Mouse (Mus musculus): ENCODE measurements around the gene Kdm6b. TPM values are rescaled to one million over a fixed set of nuclear protein-coding genes. Genes with fewer than 3 reads are reported as not detected.

Gene Kdm6b
- polyA plus RNA-seq, 1 experiment: 23.3 TPM

DNA sequence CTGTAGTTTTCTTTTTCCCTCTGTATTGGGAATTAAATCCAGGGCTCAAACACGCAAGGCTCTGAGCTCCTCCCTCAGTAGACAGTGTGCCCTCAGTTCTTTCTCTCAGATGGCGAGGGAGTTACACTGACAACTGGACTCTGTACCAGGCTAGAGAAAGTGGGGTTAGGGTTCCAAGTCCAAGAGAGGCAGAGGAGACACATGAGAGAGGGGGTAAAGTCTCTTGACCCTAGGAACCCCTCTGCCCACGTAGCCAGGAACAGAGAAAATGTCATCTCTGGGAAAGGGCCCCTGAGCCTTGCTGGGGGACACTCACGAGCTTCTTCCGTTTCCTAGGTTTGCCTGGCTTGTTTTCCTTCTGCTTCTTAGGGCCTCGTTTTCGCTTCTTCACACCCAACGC lies 49.1 kb downstream of the Kdm6b start:
- no peak overlapping the region for H3K27ac ChIP-seq (ENCODE audit: insufficient read depth, low read length)
- H3K27me3 ChIP-seq (ENCODE audit: control insufficient read depth, insufficient read depth, low read length, poor library complexity, severe bottlenecking): peaks cover 14% of the 10 kb centered on the region
- TF ChIP-seq POLR2A (IDR thresholded peaks at IDR 0.05; ENCODE audit: insufficient read depth, low read length) (no peak), CTCF (IDR thresholded peaks at IDR 0.05; ENCODE audit: low read depth, low read length) (no peak), EP300 (IDR thresholded peaks at IDR 0.05; ENCODE audit: insufficient read depth, low read depth, low read length) (no peak)
- no peak overlapping the region for H3K4me3 ChIP-seq (ENCODE audit: low read depth, low read length)
- no peak overlapping the region for H3K9ac ChIP-seq (ENCODE audit: low read depth, poor library complexity, severe bottlenecking)
- no peaks in the 10 kb centered on the region for H3K36me3 ChIP-seq (ENCODE audit: control insufficient read depth, insufficient read depth, low read length, poor library complexity, severe bottlenecking)
- no peaks in the 10 kb centered on the region for H3K9me3 ChIP-seq (replicated peaks; ENCODE audit: control insufficient read depth, insufficient read depth, low read length, poor library complexity, severe bottlenecking)
- H3K4me1 ChIP-seq (ENCODE audit: control insufficient read depth, insufficient read depth, low read length): peaks cover 4% of the 10 kb centered on the region

DNA sequence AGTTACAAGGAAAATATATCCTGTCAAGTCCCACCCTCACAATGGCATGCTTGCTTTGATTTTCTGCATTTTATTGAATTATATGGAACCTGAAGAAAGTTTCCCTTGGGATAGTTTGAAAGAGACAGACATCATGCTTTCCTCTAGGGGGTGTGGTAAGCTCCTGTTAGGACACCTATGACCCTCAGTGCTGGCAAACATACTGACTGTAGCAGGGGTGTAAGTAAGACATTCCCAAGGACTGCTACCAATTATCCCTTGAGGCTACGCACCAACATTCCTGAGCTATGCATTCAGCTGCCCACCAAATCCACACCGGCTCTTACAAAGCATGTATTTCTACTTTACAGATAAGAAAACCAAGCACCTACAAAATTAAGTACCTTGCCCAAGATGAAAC lies 51.0 kb downstream of the Kdm6b start:
- H3K9ac ChIP-seq (ENCODE audit: low read depth, poor library complexity, severe bottlenecking): no peak overlapping the region
- H3K36me3 ChIP-seq (ENCODE audit: control insufficient read depth, insufficient read depth, low read length, poor library complexity, severe bottlenecking): no peaks in the 10 kb centered on the region
- no peak for TF ChIP-seq POLR2A (IDR thresholded peaks at IDR 0.05; ENCODE audit: insufficient read depth, low read length)
- H3K4me1 ChIP-seq (ENCODE audit: control insufficient read depth, insufficient read depth, low read length): peaks cover 4% of the 10 kb centered on the region
- H3K27ac ChIP-seq (ENCODE audit: insufficient read depth, low read length): no peak overlapping the region
- no peaks in the 10 kb centered on the region for H3K9me3 ChIP-seq (replicated peaks; ENCODE audit: control insufficient read depth, insufficient read depth, low read length, poor library complexity, severe bottlenecking)
- H3K4me3 ChIP-seq (ENCODE audit: low read depth, low read length): no peak overlapping the region
- peaks cover 2% of the 10 kb centered on the region; the same call in 1 of the 2 replicates for H3K27me3 ChIP-seq (ENCODE audit: control insufficient read depth, insufficient read depth, low read length, poor library complexity, severe bottlenecking)

DNA sequence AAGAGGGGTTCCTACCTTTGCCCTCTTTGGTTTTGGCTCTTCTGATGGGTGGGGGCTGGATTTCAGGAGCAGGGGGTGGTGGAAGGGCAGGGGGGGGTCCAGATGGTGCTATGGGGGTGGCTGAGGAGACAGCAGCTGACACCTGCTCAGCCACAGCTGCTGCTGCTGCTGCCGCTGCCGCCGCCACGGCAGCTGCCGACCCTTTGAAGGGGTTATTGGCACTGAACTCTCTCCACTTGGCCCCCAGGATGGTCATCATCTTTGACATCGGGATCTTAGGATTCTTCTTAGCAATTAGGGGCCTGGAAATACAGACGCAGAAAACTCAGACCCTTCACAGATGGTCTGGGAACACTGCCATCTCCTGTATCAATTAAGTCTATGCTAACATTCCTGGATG lies 51.5 kb downstream of the Kdm6b start:
- H3K4me1 ChIP-seq (ENCODE audit: control insufficient read depth, insufficient read depth, low read length): peaks cover 4% of the 10 kb centered on the region
- no peaks in the 10 kb centered on the region for H3K36me3 ChIP-seq (ENCODE audit: control insufficient read depth, insufficient read depth, low read length, poor library complexity, severe bottlenecking)
- H3K27me3 ChIP-seq (ENCODE audit: control insufficient read depth, insufficient read depth, low read length, poor library complexity, severe bottlenecking): no peaks in the 10 kb centered on the region
- no peak overlapping the region for H3K27ac ChIP-seq (ENCODE audit: insufficient read depth, low read length)
- H3K9ac ChIP-seq (ENCODE audit: low read depth, poor library complexity, severe bottlenecking): no peak overlapping the region
- no peak for TF ChIP-seq POLR2A (IDR thresholded peaks at IDR 0.05; ENCODE audit: insufficient read depth, low read length)
- TF ChIP-seq EP300 (IDR thresholded peaks at IDR 0.05; ENCODE audit: insufficient read depth, low read depth, low read length): no peak
- TF ChIP-seq CTCF (IDR thresholded peaks at IDR 0.05; ENCODE audit: low read depth, low read length): no peak
- no peaks in the 10 kb centered on the region for H3K9me3 ChIP-seq (replicated peaks; ENCODE audit: control insufficient read depth, insufficient read depth, low read length, poor library complexity, severe bottlenecking)
- no peak overlapping the region for H3K4me3 ChIP-seq (ENCODE audit: low read depth, low read length)

DNA sequence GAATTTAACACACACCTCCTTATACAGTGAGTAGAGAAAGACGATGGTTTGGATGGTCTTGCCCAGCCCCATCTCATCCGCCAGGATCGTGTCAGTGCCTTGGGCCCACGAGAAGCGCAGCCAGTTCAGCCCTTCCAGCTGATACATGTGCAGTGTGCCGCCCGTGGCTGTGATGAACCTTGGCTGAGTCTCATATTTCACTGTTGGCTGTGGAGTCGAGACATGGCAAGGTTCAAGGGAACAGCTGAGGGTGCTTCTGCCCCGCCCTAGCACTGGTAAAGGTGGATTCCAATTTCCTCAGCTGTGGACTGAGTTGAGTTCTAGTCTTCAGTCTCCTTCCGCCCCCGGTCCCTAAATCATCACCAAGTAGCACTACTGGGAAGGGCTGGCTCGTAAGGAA lies 55.8 kb downstream of the Kdm6b start:
- Histone ChIP-seq H3K27me3 (ENCODE audit: control insufficient read depth, insufficient read depth, low read length, poor library complexity, severe bottlenecking) (no peaks in the 10 kb centered on the region), H3K9me3 (replicated peaks; ENCODE audit: control insufficient read depth, insufficient read depth, low read length, poor library complexity, severe bottlenecking) (no peaks in the 10 kb centered on the region), H3K9ac (ENCODE audit: low read depth, poor library complexity, severe bottlenecking) (no peak overlapping the region), H3K27ac (ENCODE audit: insufficient read depth, low read length) (no peak overlapping the region), H3K36me3 (ENCODE audit: control insufficient read depth, insufficient read depth, low read length, poor library complexity, severe bottlenecking) (no peaks in the 10 kb centered on the region), H3K4me1 (ENCODE audit: control insufficient read depth, insufficient read depth, low read length) (no peaks in the 10 kb centered on the region), H3K4me3 (ENCODE audit: low read depth, low read length) (no peak overlapping the region)
- TF ChIP-seq EP300 (IDR thresholded peaks at IDR 0.05; ENCODE audit: insufficient read depth, low read depth, low read length) (no peak), POLR2A (IDR thresholded peaks at IDR 0.05; ENCODE audit: insufficient read depth, low read length) (no peak), CTCF (IDR thresholded peaks at IDR 0.05; ENCODE audit: low read depth, low read length) (no peak)

DNA sequence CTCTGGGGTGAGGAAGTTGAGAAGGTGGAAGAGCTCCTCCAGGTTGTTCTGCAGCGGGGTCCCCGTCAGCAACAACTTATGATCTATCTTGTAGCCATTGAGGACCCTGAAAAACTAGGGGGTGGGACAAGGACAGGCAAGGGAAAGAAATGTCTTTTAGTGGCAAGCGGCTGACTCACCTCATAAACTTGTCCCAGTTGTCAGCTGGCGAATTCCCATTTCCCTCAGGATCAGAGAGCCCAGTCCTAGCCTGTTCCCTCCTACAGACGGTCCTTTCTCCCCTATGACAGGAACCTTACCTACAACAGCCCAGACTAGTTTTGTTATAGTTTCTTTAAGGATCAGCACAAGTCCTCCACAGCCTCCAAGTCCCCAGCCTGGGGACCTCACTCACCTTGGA lies 56.9 kb downstream of the Kdm6b start:
- Histone ChIP-seq H3K27ac (ENCODE audit: insufficient read depth, low read length) (no peak overlapping the region), H3K9ac (ENCODE audit: low read depth, poor library complexity, severe bottlenecking) (no peak overlapping the region), H3K4me3 (ENCODE audit: low read depth, low read length) (no peak overlapping the region), H3K36me3 (ENCODE audit: control insufficient read depth, insufficient read depth, low read length, poor library complexity, severe bottlenecking) (no peaks in the 10 kb centered on the region), H3K9me3 (replicated peaks; ENCODE audit: control insufficient read depth, insufficient read depth, low read length, poor library complexity, severe bottlenecking) (no peaks in the 10 kb centered on the region), H3K4me1 (ENCODE audit: control insufficient read depth, insufficient read depth, low read length) (no peaks in the 10 kb centered on the region), H3K27me3 (ENCODE audit: control insufficient read depth, insufficient read depth, low read length, poor library complexity, severe bottlenecking) (no peaks in the 10 kb centered on the region)
- no peak for TF ChIP-seq POLR2A (IDR thresholded peaks at IDR 0.05; ENCODE audit: insufficient read depth, low read length)
- TF ChIP-seq EP300 (IDR thresholded peaks at IDR 0.05; ENCODE audit: insufficient read depth, low read depth, low read length): no peak
- no peak for TF ChIP-seq CTCF (IDR thresholded peaks at IDR 0.05; ENCODE audit: low read depth, low read length)

Other genes starting within 250 kb of the Kdm6b start
- gene Alox8, start 215.8 kb downstream of the Kdm6b start, polyA plus RNA-seq (2011; ENCODE audit: insufficient read depth, insufficient read length, low read depth, missing spikeins): not detected in 2 replicates
- gene Gucy2e, start 176.6 kb downstream of the Kdm6b start, polyA plus RNA-seq (2011; ENCODE audit: insufficient read depth, insufficient read length, low read depth, missing spikeins): 0.11 TPM in 1 of 2 replicates, not detected in the other
- 25.9 and 27.5 TPM in 2 replicates for gene Cntrob, start 89.9 kb downstream of the Kdm6b start, polyA plus RNA-seq (2011; ENCODE audit: insufficient read depth, insufficient read length, low read depth, missing spikeins)
- gene Trappc1, start 89.7 kb downstream of the Kdm6b start, polyA plus RNA-seq (2011; ENCODE audit: insufficient read depth, insufficient read length, low read depth, missing spikeins): 89.1 and 96.0 TPM in 2 replicates
- 2.5 and 3.4 TPM in 2 replicates for gene Kcnab3, start 87.4 kb downstream of the Kdm6b start, polyA plus RNA-seq (2011; ENCODE audit: insufficient read depth, insufficient read length, low read depth, missing spikeins)
- gene Rnf227, start 73.2 kb downstream of the Kdm6b start, polyA plus RNA-seq (2011; ENCODE audit: insufficient read depth, insufficient read length, low read depth, missing spikeins): 1.7 and 3.3 TPM in 2 replicates
- gene Chd3, start 44.3 kb downstream of the Kdm6b start, polyA plus RNA-seq (2011; ENCODE audit: insufficient read depth, insufficient read length, low read depth, missing spikeins): 21.9 and 25.7 TPM in 2 replicates
- gene Naa38, start 18.2 kb downstream of the Kdm6b start, polyA plus RNA-seq (2011; ENCODE audit: insufficient read depth, insufficient read length, low read depth, missing spikeins): 77.9 and 94.0 TPM in 2 replicates
- 21.1 and 21.5 TPM in 2 replicates for gene Cyb5d1, start 18.0 kb downstream of the Kdm6b start, polyA plus RNA-seq (2011; ENCODE audit: insufficient read depth, insufficient read length, low read depth, missing spikeins)
- 15.7 and 16.6 TPM in 2 replicates for gene Tmem88, start 15.4 kb downstream of the Kdm6b start, polyA plus RNA-seq (2011; ENCODE audit: insufficient read depth, insufficient read length, low read depth, missing spikeins)
- 1.2 and 2.0 TPM in 2 replicates for gene Dnah2, start 135.4 kb upstream of the Kdm6b start, polyA plus RNA-seq (2011; ENCODE audit: insufficient read depth, insufficient read length, low read depth, missing spikeins)
- 3.9 and 4.0 TPM in 2 replicates for gene Efnb3, start 146.5 kb upstream of the Kdm6b start, polyA plus RNA-seq (2011; ENCODE audit: insufficient read depth, insufficient read length, low read depth, missing spikeins)
- gene Wrap53, start 166.6 kb upstream of the Kdm6b start, polyA plus RNA-seq (2011; ENCODE audit: insufficient read depth, insufficient read length, low read depth, missing spikeins): 10.3 and 17.8 TPM in 2 replicates
- 230 and 277 TPM in 2 replicates for gene Trp53, start 166.7 kb upstream of the Kdm6b start, polyA plus RNA-seq (2011; ENCODE audit: insufficient read depth, insufficient read length, low read depth, missing spikeins)
- 20.4 and 24.0 TPM in 2 replicates for gene Atp1b2, start 192.3 kb upstream of the Kdm6b start, polyA plus RNA-seq (2011; ENCODE audit: insufficient read depth, insufficient read length, low read depth, missing spikeins)
- gene Shbg, start 204.2 kb upstream of the Kdm6b start, polyA plus RNA-seq (2011; ENCODE audit: insufficient read depth, insufficient read length, low read depth, missing spikeins): not detected in 2 replicates
- 9.1 and 9.6 TPM in 2 replicates for gene Sat2, start 208.3 kb upstream of the Kdm6b start, polyA plus RNA-seq (2011; ENCODE audit: insufficient read depth, insufficient read length, low read depth, missing spikeins)
- 170 and 173 TPM in 2 replicates for gene Fxr2, start 219.3 kb upstream of the Kdm6b start, polyA plus RNA-seq (2011; ENCODE audit: insufficient read depth, insufficient read length, low read depth, missing spikeins)
- gene Sox15, start 241.6 kb upstream of the Kdm6b start, polyA plus RNA-seq (2011; ENCODE audit: insufficient read depth, insufficient read length, low read depth, missing spikeins): 45.2 and 48.1 TPM in 2 replicates
- 65.7 and 71.0 TPM in 2 replicates for gene Mpdu1, start 249.0 kb upstream of the Kdm6b start, polyA plus RNA-seq (2011; ENCODE audit: insufficient read depth, insufficient read length, low read depth, missing spikeins)

Measured in ES-Bruce4 (cell line).